Mouse (Mus musculus): ENCODE measurements at regions not wholly inside any gene's neighbourhood (a gene's known extent, or its start where the extent isn't known, plus 50 kb on each side); places are given as distances from the start of the nearest gene placed in this dataset.

- no peak for TF ChIP-seq MXI1 (IDR thresholded peaks at IDR 0.05; ENCODE audit: low read depth, low read length)
- TF ChIP-seq POLR2A (IDR thresholded peaks at IDR 0.05; ENCODE audit: low read depth, low read length) = no peak
- TF ChIP-seq UBTF (IDR thresholded peaks at IDR 0.05; ENCODE audit: low read depth, low read length) = no peak
- TF ChIP-seq MYC (IDR thresholded peaks at IDR 0.05; ENCODE audit: low read depth, low read length) = no peak
- no peak for TF ChIP-seq POLR2AphosphoS2 (IDR thresholded peaks at IDR 0.05; ENCODE audit: low read depth, low read length)
- no peak for TF ChIP-seq CTCF (conservative IDR thresholded peaks at IDR 0.05 in 1 of 2, IDR thresholded peaks at IDR 0.05 in 1 of 2; ENCODE audit: low read depth in 2 of 2, low read length in 2 of 2)
- TF ChIP-seq SIN3A (IDR thresholded peaks at IDR 0.05; ENCODE audit: low read length) = no peak
- TF ChIP-seq ZC3H11A (IDR thresholded peaks at IDR 0.05; ENCODE audit: low read depth, low read length) = no peak
- no peak for TF ChIP-seq E2F4 (IDR thresholded peaks at IDR 0.05; ENCODE audit: insufficient replicate concordance, low read depth, low read length)
- TF ChIP-seq EP300 (IDR thresholded peaks at IDR 0.05; ENCODE audit: low read length) = no peak
- TF ChIP-seq USF2 (conservative IDR thresholded peaks at IDR 0.05; ENCODE audit: low read depth, low read length) = no peak
- no peak for TF ChIP-seq BHLHE40 (IDR thresholded peaks at IDR 0.05; ENCODE audit: low read depth, low read length)
- TF ChIP-seq JUND (conservative IDR thresholded peaks at IDR 0.05; ENCODE audit: low read depth, low read length) = no peak
These were observed 104.0 kb upstream of the Atp5g3 start for GRCm38 (mm10) chr2:74015146-74015545.
